Mouse (Mus musculus): ENCODE data around the gene Ntsr1.

The Ntsr1 gene

DNA sequence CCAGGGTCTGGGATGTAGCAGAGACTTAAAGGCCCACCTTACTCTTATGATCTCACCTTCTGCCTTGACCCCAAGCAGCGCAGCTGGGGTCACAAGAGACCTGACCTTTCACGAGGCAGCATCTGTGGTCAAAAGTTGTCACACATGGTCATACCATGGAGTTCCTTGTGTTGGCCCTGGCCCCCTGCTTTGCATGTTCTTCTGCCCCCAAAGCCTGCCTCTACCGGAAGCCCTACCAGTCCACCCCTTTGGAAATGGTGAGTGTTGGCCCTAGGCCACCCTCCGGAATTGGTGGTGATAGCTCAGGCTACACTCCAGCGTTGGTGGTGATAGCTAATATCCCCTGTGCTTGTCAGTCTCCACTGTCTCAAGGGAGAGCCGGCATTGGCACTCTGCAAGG lies 63.5 kb downstream of the Ntsr1 start:
- DNase-seq, result no peak

DNA sequence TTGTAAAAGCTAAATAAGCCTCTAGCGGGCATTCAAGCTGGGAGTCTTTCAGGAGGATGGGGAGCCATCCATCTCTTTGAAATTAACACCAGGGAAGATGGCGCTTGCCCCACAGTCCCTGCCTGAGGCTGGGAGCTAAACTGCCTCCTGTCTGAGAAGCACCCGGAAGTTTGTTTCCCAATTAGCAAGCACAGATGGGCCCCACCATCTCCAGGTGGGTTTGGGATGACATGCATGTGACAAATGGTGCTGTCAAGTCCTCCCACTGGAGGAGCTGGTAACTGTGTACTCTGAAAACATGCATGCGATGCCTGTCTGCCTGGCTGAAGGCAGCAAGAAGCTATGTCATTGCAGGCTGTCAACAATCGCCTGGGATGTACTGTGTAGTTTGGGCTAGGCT lies 64.1 kb downstream of the Ntsr1 start:
- no peak for DNase-seq

DNA sequence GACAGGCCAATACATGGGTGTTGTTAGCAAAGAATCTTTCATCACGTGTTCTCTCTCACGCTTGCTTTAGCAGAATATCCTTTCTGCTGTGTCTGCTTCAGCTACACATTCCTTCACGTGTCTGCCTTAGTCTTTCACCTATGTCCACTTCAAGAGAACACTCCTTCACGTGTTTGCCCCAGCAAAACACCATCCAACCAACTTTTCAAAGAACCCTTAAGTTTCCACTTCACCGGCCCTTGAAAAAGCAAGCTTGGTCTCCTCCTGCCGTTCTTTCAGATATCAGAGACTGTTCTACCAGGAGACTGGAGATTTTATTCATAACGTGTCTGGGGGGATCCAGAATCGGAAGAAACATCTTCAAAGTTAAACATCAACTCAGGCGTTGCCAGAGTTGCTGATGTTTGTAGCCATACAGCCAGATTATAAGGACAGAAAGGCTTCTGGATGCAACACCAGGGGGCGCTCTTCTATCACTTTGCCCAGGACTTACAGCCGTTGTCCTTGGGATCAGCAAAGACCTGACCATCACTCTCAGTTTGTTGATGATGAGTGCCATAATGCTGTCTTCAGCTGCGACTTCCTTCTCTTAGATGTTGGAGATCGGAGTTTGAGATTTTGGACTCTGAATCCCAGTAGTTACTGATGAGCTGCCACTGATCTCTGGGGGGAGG lies 66.6 kb downstream of the Ntsr1 start:
- no peak for DNase-seq

DNA sequence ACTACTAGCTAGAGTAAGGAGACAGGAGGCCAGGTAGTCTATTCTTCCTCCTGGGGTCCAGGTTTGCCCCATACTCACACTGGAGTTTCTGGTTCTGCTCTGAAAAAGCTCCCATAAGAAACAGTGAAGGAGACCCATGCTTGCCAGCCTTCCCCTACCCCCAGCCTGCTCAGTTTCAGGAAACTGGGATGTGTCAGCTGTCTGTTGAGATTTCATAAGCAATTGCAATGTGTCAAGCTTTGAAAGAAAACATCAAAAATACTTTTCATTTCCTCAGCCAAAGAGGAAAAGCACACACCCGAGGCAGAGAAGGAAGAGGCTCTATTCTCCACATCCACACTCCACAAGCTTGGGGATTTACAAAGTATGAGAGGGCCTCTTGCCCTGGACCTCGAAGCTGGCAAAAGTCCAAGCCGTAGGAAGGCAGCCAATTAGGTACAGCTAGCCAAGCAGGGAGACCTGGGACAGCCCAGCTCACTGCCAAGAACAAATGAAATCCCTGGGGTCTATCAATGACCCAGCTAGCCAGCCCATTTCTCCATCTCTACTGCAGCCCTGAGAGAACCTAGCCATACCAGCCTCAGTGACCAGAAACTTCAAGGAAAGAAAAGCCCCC lies 69.4 kb downstream of the Ntsr1 start:
- no peak for DNase-seq

DNA sequence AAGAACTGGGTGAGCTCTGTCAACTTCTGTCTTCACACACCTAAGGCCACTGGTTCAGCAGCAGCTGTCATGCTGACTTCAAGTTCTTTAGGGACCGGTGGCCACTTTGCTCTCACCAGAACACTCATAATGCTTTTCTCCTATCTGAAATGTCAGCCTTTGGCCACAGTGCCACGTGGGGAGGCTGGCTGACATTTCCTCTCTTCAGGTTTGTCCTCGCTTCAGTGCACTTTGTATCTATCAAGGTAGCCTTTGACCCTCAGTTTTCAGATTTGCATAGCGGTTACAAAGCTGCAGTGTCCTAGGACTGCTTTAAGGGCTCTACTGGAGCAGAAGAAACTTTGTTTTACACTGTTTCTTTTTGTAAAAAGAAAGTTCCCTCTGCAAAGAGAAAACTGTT lies 76.7 kb downstream of the Ntsr1 start:
- DNase-seq, result no peak

DNA sequence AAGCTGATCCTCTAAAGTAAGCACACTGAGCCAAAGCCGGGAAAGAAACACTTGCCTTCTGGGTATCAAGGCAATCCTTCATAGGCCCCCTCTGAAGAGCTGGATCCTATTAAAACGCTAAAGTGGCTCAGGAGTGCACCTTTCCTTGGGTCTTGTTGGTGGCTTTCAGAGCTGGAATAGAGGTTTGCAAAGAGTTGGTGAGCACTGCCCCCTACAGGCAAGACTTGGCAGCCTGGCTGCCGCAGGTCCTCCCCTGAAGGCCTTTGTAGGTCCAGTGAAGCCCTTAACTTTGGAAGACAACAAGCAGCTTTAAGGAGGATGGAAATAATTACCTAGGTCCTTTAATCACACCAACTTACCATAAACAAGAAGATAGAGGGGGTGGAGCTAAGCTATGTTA lies 78.9 kb downstream of the Ntsr1 start:
- DNase-seq, result peak; percentile 51

DNA sequence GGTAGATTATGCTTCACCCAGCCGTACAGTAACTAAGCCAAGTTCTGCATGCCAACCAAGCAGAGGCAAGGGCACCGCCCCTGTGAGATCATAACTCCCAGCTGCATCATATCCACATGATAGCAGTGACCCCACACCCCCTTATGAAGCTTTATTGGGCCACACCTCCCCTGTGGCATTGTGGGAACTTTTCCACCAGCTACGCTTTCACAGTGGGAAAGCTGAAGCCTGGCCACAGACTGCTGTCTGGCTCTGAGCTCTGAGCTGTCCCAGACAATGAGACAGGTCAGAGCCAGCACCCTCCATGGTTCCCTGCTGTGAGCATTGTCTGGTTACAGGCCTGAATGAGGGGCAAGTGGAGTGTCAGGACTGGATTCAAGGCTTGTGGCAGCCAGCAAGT lies 81.2 kb downstream of the Ntsr1 start, which contains the start of gene Mrgbp:
Mrgbp (plus strand) TSS at position 303 of the 400 bp plus-strand sequence.
- no peak for DNase-seq

DNA sequence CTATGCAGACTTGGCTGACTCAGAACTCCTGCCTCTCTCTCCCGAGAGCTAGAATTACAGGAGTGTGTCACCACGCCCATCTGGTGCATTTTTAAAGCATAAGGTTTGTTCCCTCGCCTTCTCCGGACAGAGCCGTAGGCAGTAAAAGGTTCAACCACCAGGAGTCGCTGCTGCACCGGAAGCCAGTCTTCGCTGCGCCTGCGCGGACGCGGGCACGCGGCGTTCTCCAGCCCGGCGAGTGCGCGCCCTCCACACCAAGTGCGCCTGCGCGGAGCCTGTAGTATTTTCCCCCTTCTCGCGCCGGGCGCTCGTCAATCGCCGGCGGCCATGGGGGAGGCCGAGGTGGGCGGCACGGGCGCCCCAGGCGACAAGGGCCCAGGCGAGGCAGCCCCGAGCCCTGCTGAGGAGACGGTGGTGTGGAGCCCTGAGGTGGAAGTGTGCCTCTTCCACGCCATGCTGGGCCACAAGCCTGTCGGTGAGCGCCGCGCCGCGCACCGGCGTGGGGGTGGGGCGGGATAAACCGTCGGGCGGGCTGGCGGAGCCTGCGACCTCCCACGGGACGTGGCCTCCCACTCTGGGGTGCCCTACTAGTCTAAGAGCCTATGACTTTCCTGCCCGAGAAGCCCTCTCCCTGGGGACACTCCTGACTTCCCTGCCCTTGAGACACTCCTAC lies 82.8 kb downstream of the Ntsr1 start:
- DNase-seq, result peak; percentile 96

DNA sequence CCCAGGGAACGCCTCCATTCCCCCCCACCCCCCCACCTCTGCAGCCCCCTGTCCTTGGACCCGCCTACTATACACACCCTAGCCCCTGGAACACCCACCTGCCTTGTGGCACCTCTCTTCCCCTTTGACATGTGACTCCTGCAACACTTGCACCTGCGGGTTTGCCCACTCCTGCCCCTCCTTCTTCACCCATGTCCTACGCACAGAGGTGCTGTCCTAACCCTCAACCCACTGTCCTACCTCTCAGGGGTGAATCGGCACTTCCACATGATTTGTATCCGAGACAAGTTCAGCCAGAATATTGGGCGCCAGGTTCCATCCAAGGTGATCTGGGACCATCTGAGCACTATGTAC lies 83.4 kb downstream of the Ntsr1 start:
- DNase-seq, result no peak

DNA sequence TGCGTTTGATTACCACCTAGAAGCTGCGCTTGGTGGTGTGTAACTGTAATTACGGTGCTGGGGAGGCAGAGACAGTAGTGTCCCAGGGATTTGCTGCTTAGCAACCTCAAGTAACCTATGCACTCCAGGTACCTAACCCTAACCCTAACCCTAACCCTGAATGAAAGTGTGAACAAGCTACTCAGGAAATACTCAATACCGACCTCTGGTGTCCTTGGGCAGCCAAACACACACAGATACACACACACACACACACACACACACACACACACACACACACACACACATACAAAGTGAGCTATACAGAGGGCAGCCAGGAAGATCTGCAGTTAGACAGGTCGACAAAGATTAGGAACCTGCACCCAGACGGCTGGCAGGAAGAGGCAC lies 89.0 kb downstream of the Ntsr1 start:
- no peak for DNase-seq

DNA sequence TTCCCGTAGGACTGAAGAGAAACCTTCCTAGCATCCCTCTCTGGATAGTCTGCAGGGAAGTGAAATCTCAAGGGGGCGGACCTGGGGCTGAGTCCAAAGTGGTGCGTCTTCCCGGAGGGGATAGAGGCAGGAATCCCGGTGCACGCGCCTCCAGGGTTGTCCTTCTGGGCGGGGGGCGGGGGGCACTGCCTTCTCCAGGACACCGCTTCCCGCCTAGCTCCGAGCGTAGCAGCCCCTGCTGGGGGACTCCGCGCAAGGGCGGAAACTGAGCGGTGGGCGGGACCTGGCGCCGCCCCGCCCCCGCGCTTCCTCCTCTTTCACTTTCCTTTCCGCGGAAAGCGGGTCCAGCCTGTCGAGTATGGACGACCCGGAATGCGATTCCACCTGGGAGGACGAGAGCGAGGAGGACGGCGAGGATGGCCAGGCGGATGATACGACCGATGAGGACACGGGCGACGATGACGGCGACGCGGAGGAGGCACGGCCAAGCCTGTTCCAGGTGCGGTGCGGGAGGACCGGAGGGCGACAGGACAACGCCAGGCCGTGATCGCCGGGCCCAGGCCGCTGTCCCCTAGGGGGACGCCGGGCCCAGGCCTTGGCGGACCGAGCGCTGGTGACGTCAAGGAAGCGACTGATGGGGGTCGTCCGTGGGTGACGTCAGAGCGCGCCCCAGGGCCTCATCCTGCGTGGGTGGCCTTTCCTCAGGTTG lies 89.5 kb downstream of the Ntsr1 start, which contains the start of gene Ogfr:
Ogfr (plus strand) TSS at position 123 of the 709 bp plus-strand sequence.
- DNase-seq, result peak; percentile 83

Data from right cerebral cortex, adult 18-20 months (tissue).